Mouse (Mus musculus) common myeloid progenitor, adult 5-6 weeks (primary cell): ENCODE data around the gene Flrt1. TPM values are rescaled to one million over a fixed set of nuclear protein-coding genes. Genes with fewer than 3 reads are reported as not detected.

ENCODE experiments used
- ATAC-seq: replicated peaks from 2 replicates; pipeline ENCODE4 v1.8.0; 2016; ENCODE audit warnings: low read depth, mild to moderate bottlenecking, moderate TSS enrichment, inconsistent platforms; ENCODE audit not compliant: poor library complexity, severe bottlenecking
- total RNA-seq: library from RNA; stranded (forward); fragments of 200-1000, 187-1606 nt; gene quantifications from 2 replicates; pipeline ENCODE4 v1.2.3, GENCODE M21; 2017

Gene Flrt1
- total RNA-seq, 1 experiment from 2014 or later, result not detected

DNA sequence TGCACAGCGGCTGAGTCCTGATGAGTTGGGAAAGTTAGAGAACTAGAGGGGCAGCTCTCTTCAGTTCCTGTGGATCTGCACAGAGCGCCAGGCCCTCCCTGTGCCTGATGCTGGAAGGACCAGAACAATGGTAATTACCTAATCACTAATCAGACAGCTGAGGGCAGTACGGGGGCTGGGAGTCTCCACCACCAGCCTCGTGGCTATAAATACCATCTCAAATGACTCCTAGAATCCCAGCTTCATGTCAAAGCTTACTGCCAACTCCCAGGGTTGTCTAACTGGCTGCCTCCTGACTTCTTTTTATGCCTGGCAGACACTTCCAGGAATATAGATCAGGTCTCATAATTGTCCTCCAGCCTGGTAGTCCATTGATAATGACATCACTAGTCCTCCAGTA is 60.8 kb downstream of the Flrt1 start:
- no peak for ATAC-seq

DNA sequence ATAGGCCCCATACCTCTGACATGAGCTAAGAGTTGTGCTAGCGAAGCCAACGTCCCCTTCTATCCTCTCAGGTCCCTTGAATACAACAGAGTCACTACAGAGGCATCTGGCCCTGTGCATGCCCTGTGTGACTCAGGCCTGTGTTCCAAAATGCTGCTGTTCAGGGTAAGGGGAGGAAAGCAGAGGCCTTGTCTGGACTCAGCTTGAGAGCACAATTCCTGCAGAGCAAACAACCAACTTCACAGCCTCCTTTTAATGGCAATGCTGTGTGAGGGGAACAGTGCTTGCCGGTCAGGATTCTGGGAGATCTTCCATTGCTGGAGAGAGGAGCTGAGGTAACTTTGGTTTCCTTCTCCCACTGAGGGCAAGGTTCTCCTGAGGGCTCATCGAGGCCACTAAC is 61.2 kb downstream of the Flrt1 start:
- no peak for ATAC-seq

Other genes with a start within 250 kb of the Flrt1 start
- gene Ccdc88b, start 247.5 kb downstream of the Flrt1 start, total RNA-seq, result 29.1 and 65.5 TPM in 2 replicates
- gene Trmt112, start 196.0 kb downstream of the Flrt1 start, total RNA-seq, result 251 and 275 TPM in 2 replicates
- gene Prdx5, start 195.6 kb downstream of the Flrt1 start, total RNA-seq, result 131 and 139 TPM in 2 replicates
- gene Esrra, start 183.9 kb downstream of the Flrt1 start, total RNA-seq, result 17.9 and 18.2 TPM in 2 replicates
- not detected in 2 replicates for gene Catsperz, start 180.3 kb downstream of the Flrt1 start, total RNA-seq
- not detected in 2 replicates for gene Kcnk4, start 171.2 kb downstream of the Flrt1 start, total RNA-seq
- gene Bad, start 163.9 kb downstream of the Flrt1 start, total RNA-seq, result 36.4 and 72.3 TPM in 2 replicates
- gene Gpr137, start 163.2 kb downstream of the Flrt1 start, total RNA-seq, result 13.0 and 13.1 TPM in 2 replicates
- 119 and 184 TPM in 2 replicates for gene Ppp1r14b, start 130.8 kb downstream of the Flrt1 start, total RNA-seq
- 7.5 and 10.6 TPM in 2 replicates for gene Plcb3, start 129.3 kb downstream of the Flrt1 start, total RNA-seq
- 136 and 154 TPM in 2 replicates for gene Fkbp2, start 125.2 kb downstream of the Flrt1 start, total RNA-seq
- 6.0 and 16.6 TPM in 2 replicates for gene Vegfb, start 118.1 kb downstream of the Flrt1 start, total RNA-seq
- 5.4 and 7.9 TPM in 2 replicates for gene Dnajc4, start 113.2 kb downstream of the Flrt1 start, total RNA-seq
- gene Nudt22, start 109.6 kb downstream of the Flrt1 start, total RNA-seq, result 3.3 and 6.1 TPM in 2 replicates
- gene Trpt1, start 109.6 kb downstream of the Flrt1 start, total RNA-seq, result 3.2 TPM in 1 of 2 replicates, not detected in the other
- gene Fermt3, start 86.3 kb downstream of the Flrt1 start, total RNA-seq, result 221 and 234 TPM in 2 replicates
- gene Stip1, start 65.8 kb downstream of the Flrt1 start, total RNA-seq, result 244 and 257 TPM in 2 replicates
- 2.8 and 7.9 TPM in 2 replicates for gene Macrod1, start 48.9 kb downstream of the Flrt1 start, total RNA-seq
- gene Otub1, start 100.6 kb upstream of the Flrt1 start, total RNA-seq, result 68.3 and 73.2 TPM in 2 replicates
- 385 and 388 TPM in 2 replicates for gene Cox8a, start 111.9 kb upstream of the Flrt1 start, total RNA-seq
- 31.5 and 39.4 TPM in 2 replicates for gene Naa40, start 135.5 kb upstream of the Flrt1 start, total RNA-seq
- 5.9 and 9.0 TPM in 2 replicates for gene Rcor2, start 161.6 kb upstream of the Flrt1 start, total RNA-seq
- gene Mark2, start 236.1 kb upstream of the Flrt1 start, total RNA-seq, result 17.9 and 40.2 TPM in 2 replicates